Mouse (Mus musculus): ENCODE measurements at regions not wholly inside any gene's neighbourhood (a gene's known extent, or its start where the extent isn't known, plus 50 kb on each side); places are given as distances from the start of the nearest gene placed in this dataset.

- TF ChIP-seq CTCF (IDR thresholded peaks at IDR 0.05; ENCODE audit: extremely low read depth, insufficient read depth, low read length) (no peak), POLR2A (IDR thresholded peaks at IDR 0.05; ENCODE audit: extremely low read depth, insufficient read depth, low read length) (no peak)
Measured at GRCm38 (mm10) chr1:184525740-184526139, 206.7 kb downstream of the Hlx start.

Data from cortical plate, adult 2 months (tissue).